Mouse (Mus musculus) left cerebral cortex, adult 11 months (tissue): Measurements from ENCODE around the gene Phf21b.

Source experiments
- DNase-seq: peaks from one replicate; pipeline ENCODE4 v3.0.0; 2022; ENCODE audit warnings: low spot score

Phf21b gene

GRCm38 (mm10) chr15:84844831-84845230 is 11.0 kb downstream of the Phf21b start:
- DNase-seq, result no peak

- no peak for DNase-seq
These were observed 12.8 kb downstream of the Phf21b start for GRCm38 (mm10) chr15:84843034-84843433.

GRCm38 (mm10) chr15:84841925-84842821 is 13.7 kb downstream of the Phf21b start:
- DNase-seq, result no peak

- no peak for DNase-seq
These were observed 15.3 kb downstream of the Phf21b start for GRCm38 (mm10) chr15:84840560-84840959.

- DNase-seq, result no peak
These were observed 16.3 kb downstream of the Phf21b start for GRCm38 (mm10) chr15:84839521-84839920.

GRCm38 (mm10) chr15:84837896-84838295 is 18.0 kb downstream of the Phf21b start:
- DNase-seq, result no peak

GRCm38 (mm10) chr15:84829416-84829815 is 26.4 kb downstream of the Phf21b start:
- DNase-seq, result no peak

- no peak for DNase-seq
These were observed 27.2 kb downstream of the Phf21b start for GRCm38 (mm10) chr15:84828603-84829002.

GRCm38 (mm10) chr15:84823086-84823485 is 32.8 kb downstream of the Phf21b start:
- DNase-seq, result no peak

- DNase-seq, result no peak
These were observed 35.0 kb downstream of the Phf21b start for GRCm38 (mm10) chr15:84820811-84821210.

- DNase-seq, result no peak
These were observed 37.6 kb downstream of the Phf21b start for GRCm38 (mm10) chr15:84818284-84818683.

GRCm38 (mm10) chr15:84817589-84817988 is 38.3 kb downstream of the Phf21b start:
- DNase-seq, result no peak

- no peak for DNase-seq
These were observed 40.7 kb downstream of the Phf21b start for GRCm38 (mm10) chr15:84815171-84815570.

GRCm38 (mm10) chr15:84812831-84813357 is 43.0 kb downstream of the Phf21b start:
- no peak for DNase-seq

GRCm38 (mm10) chr15:84811126-84811525 is 44.7 kb downstream of the Phf21b start:
- DNase-seq, result no peak

- DNase-seq, result no peak
These were observed 46.4 kb downstream of the Phf21b start for GRCm38 (mm10) chr15:84809275-84809952.

GRCm38 (mm10) chr15:84803685-84804084 is 52.2 kb downstream of the Phf21b start:
- DNase-seq, result peak; percentile 35

GRCm38 (mm10) chr15:84800132-84800531 is 55.7 kb downstream of the Phf21b start:
- no peak for DNase-seq

- DNase-seq, result no peak
These were observed 62.2 kb downstream of the Phf21b start for GRCm38 (mm10) chr15:84793649-84794048.

GRCm38 (mm10) chr15:84787161-84787560 is 68.7 kb downstream of the Phf21b start:
- DNase-seq, result no peak

- DNase-seq, result no peak
These were observed 71.0 kb downstream of the Phf21b start for GRCm38 (mm10) chr15:84784812-84785211.

- no peak for DNase-seq
These were observed 77.3 kb downstream of the Phf21b start for GRCm38 (mm10) chr15:84778587-84778986.
